Mouse (Mus musculus) ES-E14 (cell line): ENCODE data around the gene Creb3l1.

ENCODE experiments used
- CHD2 ChIP-seq: IDR thresholded peaks from 2 replicates; pipeline ENCODE4 v1.6.1; 2014; ENCODE audit warnings: mild to moderate bottlenecking, low read depth, low read length, inconsistent platforms
- HCFC1 ChIP-seq: IDR thresholded peaks from 2 replicates; pipeline ENCODE4 v1.6.1; 2012; ENCODE audit warnings: low read length, inconsistent platforms, borderline replicate concordance; ENCODE audit not compliant: insufficient read depth
- MAFK ChIP-seq: IDR thresholded peaks from 2 replicates; pipeline ENCODE4 v1.6.1; 2014; ENCODE audit warnings: mild to moderate bottlenecking, low read depth, low read length, inconsistent platforms; ENCODE audit not compliant: insufficient read depth
- ZC3H11A ChIP-seq: IDR thresholded peaks from 2 replicates; pipeline ENCODE4 v1.6.1; 2012; ENCODE audit warnings: low read depth, mild to moderate bottlenecking, inconsistent platforms, low read length, borderline replicate concordance

GRCm38 (mm10) chr2:91939303-91939935 is 84.9 kb downstream of the Creb3l1 start:
- TF ChIP-seq ZC3H11A (no peak), HCFC1 (no peak), MAFK (no peak), CHD2 (no peak)
